Mouse (Mus musculus) mouse trophoblast stem cell (cell line): ENCODE results near the gene Lamb3.

Experiments used
- in situ Hi-C, 2 experiments: fragments of 300-500 bp; cut with MseI, MboI; formaldehyde crosslinking; loops; 2 replicates in 1 of 2; 3 replicates in 1 of 2; pipeline ENCODE4 v1.15.1; 2025

The Lamb3 gene

DNA sequence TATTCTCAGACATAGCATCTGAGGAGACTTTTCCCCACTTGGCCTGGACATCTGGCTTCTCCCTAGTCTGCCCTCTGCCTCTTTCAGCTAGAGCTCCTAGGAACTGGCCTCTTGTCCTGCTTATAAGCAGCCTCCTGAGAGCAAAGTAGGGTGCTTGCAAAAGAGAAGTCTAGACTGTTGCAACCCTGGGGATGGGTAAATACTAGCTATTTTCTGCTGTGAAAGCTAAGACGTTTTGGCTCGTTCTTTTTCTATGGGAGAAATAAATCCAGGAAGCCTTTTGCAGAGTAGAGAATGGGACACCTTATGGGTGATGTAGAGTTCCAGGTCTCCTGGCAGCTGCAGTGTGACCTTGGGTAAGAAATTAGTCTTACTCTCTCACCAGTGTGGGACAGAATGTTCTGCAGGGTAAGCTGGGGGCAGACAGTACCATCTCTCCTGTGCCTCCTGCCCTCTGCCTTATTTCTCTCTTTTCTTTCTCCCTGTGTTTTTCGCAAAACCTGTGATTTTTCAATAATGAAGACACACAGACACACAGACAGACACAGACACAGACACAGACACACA lies 103.1 kb downstream of the Lamb3 start:
- in situ Hi-C loops, result no loop called here

- in situ Hi-C loops, result no loop called here
Observed at GRCm38 (mm10) chr1:193311596-193311995, 104.1 kb downstream of the Lamb3 start.

DNA sequence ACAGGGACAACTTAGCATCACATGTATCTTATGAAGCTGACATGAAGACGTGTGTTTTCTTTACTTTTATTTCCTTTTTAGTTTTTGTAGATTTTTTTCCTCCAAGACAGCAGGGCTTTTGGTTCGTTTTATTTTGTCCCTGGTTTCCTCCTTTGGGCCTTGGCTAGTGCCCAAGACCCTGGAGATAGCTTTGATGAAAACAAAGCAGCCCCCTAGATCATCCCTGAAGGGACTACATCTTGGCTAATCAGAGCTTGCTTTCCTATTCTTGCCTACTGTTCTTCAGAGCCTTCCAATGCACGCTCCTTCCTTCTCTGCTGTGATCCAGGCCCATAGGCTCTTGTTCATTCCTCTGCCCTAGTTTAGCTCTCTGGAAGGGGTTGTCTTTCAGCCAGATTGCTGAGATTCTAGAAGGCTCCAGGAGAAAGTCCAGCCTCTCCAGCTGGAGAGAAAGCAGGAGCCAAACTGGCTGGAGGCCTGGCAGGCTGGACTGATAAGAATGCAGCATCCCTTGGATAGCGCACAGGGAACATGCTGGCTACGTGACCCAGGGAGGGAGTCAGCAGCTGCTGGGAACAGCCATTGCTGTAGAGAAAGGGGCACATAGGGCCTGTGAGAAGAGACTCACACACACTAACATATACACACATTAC lies 108.3 kb downstream of the Lamb3 start:
- in situ Hi-C loops, result no loop called here

DNA sequence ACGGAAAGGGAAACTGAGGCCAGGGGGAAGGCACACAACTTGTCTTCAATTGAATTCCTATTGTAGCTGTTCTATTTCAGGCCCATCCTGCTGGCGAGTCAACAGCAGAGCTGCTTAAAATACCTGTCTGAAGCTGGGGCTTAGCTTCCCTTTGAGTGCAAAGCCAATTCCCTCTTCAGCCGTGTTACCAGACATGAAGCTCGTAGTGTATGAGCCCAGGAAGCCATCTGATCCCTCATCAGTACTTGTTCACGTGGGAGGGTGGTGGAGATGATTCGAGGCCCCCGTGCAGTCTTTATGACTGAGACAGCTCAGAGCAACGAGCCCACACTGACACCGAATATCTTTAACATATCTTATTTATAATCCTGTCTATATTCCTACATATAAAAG lies 108.9 kb downstream of the Lamb3 start:
- in situ Hi-C loops, result no loop called here

- in situ Hi-C loops, result no loop called here
Observed at GRCm38 (mm10) chr1:193317159-193317559, 109.7 kb downstream of the Lamb3 start.

DNA sequence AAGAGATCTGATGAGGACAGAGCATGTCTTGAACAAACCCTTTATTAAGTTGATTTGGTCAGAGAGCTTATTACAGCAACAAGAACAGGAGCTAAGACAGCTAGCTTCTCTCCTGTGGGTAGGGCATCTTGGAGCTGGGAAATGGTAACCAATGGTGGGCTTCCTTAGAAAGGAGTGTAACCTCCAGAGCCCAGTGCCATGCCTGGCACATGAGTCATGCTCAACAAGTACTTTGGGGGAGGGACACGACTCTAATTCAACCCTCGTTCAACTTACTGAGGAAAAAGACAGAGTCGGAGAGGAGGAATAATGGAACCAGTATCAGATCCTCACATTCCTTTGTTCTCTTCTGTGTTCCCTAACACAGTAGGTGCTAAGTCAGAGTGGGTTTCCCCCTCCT lies 112.2 kb downstream of the Lamb3 start:
- in situ Hi-C loops, result loop anchor here in 1 of 2 experiments (10.0 kb wide), 1 partner anchor 65 kb away; no protein-coding TSS in a partner anchor

DNA sequence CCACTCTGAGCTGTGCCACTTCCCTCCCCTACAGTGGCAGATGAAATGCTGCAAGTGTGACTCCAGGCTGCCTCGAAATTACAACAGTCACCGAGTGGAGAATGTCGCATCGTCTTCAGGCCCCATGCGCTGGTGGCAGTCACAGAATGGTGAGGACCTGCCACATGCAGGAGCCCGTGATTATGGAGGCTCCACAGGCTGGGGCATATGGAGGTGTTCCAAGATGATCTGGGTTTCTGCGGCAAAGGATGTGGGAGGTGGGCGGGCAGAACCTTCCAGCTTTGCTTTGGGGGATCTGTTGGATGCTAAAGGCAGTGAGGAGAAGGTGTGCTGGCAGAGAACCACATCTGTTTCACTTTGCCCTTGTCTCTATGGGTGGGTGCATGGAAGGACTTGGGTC lies 112.9 kb downstream of the Lamb3 start:
- in situ Hi-C loops, result loop anchor here in 1 of 2 experiments (10.0 kb wide), 1 partner anchor 66 kb away; no protein-coding TSS in a partner anchor

DNA sequence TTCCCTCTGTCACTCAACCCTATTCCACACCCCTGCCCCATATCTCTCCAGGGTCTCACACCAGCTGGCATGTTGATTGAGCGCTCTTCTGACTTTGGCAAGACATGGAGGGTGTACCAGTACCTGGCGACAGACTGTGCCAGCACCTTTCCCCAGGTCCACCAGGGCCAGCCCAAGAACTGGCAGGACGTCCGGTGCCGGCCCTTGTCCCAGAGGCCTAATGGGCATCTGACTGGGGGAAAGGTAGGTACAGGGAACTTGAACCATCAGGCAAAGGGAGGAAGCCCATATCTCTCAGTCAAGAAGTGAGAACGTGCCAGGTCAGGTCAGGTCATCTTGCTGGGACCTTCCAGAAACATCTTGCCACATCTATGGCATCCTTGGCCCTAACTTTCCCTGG lies 116.2 kb downstream of the Lamb3 start:
- in situ Hi-C loops, result loop anchor here in 1 of 2 experiments (10.0 kb wide), 1 partner anchor 69 kb away; no protein-coding TSS in a partner anchor

- in situ Hi-C loops, result loop anchor here in 1 of 2 experiments (10.0 kb wide), 1 partner anchor 69 kb away; no protein-coding TSS in a partner anchor
Observed at GRCm38 (mm10) chr1:193324224-193324623, 116.7 kb downstream of the Lamb3 start.

DNA sequence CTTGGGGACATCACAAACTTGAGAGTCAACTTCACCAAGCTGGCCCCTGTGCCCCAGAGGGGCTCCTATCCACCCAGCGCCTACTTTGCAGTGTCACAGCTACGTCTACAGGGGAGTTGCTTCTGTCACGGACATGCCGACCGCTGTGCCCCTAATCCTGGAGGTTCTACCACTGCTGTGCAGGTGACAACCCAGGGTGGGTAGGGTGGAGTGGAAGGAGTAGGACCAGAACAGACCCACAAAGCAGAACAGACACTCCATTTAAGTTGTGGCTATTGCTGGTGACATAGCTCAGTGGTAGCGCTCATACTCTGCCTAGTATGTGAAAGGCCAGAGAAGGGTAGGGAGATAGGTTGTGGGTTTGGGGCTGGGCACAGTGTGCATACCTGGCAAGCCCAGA lies 118.4 kb downstream of the Lamb3 start:
- in situ Hi-C loops, result loop anchor here in 1 of 2 experiments (10.0 kb wide), 1 partner anchor 71 kb away; no protein-coding TSS in a partner anchor

- in situ Hi-C loops, result loop anchor here in 1 of 2 experiments (10.0 kb wide), 1 partner anchor 72 kb away; no protein-coding TSS in a partner anchor
Observed at GRCm38 (mm10) chr1:193326456-193327145, 119.1 kb downstream of the Lamb3 start.

DNA sequence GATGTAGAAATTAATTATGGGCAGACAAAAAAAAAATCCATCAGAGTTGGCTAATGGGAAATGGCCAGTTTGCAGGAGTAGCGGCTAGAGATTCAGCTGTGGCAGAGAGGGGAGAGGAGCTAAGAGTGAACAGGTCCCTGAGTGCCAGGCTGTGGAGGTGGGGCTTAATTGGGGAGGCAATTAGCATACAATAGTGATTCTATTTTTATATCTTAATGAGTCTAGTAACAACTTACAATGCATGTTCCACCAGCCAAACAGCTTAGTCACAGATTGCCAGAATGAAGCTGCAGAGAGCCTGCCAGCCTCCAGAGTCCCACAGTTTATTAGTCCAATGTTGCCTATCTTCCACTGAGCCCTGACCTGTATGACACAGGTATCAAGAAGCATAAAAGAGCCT lies 119.7 kb downstream of the Lamb3 start:
- in situ Hi-C loops, result loop anchor here in 1 of 2 experiments (10.0 kb wide), 1 partner anchor 72 kb away; no protein-coding TSS in a partner anchor

DNA sequence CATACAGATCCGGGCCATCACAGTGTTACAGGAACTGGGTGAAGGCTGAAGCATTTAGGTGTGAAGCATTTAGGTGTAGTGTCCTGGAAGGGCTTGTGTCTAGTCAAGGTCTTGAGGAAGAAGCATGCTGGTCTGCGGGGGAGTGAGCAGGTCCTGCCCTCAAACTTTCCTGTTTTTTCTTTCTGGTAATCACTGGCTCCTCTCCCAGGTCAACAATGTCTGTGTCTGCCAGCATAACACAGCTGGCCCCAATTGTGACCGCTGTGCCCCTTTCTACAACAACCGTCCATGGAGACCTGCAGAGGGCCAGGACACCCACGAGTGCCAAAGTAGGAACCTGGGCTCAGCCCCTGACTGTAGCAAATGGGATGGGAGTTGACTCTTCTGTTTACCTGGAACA lies 120.2 kb downstream of the Lamb3 start:
- in situ Hi-C loops, result loop anchor here in 1 of 2 experiments (10.0 kb wide), 1 partner anchor 73 kb away; no protein-coding TSS in a partner anchor

GRCm38 (mm10) chr1:193329557-193329956 lies 122.1 kb downstream of the Lamb3 start:
- in situ Hi-C loops, result loop anchor here in 1 of 2 experiments (10.0 kb wide), 1 partner anchor 75 kb away; no protein-coding TSS in a partner anchor

DNA sequence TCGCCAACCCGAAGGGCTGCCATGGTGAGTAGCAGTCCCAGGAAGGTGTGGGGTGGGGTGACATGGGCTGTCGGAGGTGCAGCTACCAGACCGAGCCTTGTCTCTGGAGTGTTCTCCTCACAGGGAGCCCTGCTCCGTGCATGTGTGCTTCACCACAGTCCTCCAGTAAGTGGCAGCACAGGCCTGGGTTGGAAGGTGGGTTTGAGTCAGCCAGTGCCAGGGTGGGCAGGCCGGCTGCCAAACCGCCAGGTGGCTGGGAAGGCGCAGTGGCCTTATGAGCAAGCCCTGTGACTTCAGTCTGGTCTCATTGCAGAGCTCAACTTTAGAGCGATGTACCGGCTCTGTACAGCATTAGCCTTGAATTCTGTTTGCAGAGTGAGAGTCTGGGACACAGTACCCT lies 122.7 kb downstream of the Lamb3 start:
- in situ Hi-C loops, result no loop called here

GRCm38 (mm10) chr1:193330626-193331025 lies 123.1 kb downstream of the Lamb3 start:
- in situ Hi-C loops, result no loop called here

DNA sequence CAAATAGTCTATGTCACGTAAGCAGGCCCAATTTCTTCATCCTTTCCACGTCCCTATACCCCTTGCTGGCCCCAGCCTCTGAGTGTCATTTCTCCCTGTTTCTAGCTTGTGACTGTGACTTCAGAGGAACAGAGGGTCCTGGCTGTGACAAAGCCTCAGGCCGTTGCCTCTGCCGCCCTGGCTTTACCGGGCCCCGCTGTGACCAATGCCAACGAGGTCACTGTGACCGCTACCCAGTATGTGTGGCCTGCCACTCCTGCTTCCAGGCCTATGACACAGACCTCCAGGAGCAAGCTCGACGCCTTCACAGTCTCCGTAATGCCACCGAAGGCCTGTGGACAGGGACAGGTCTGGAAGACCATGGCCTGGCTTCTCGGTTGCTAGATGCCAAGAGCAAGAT lies 124.5 kb downstream of the Lamb3 start:
- in situ Hi-C loops, result no loop called here

DNA sequence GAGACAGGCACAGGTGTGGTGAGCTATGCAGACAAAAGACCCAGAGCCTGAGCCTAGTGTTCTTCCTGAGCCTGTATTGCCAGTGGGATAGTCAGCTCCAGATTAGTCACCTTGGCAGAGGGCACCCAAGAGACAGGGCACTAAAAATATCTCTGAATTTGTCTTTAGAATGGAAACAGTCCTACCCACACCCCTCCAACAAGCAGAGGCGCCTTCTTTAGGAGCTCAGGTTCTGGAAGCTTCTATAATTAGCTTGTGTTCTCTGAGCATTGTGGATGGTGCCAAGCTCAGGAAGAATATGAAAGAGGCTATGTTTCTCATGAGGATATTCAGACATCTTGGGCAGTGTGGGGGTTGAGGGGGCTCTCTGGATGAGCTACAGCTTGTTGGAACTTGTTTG lies 125.2 kb downstream of the Lamb3 start:
- in situ Hi-C loops, result no loop called here

DNA sequence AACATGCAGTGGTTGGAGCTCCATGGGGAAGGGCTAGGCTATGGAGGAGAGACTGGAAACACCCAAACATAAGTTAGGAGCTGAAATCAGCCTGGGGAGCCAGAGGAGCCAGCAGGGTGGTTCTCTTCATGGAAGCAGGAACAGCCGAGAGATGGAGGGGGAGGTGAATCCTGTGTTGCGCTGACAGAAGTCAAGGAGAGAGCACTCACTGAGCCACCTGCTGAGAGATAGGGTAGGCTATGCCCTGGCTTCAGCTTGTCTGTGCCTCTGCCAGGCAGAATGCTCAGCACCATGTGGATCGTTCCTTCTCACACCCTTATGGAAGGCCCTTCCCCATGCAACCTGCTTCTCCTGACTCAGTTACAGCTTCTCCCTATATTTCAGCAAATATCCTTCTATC lies 126.3 kb downstream of the Lamb3 start:
- in situ Hi-C loops, result no loop called here

DNA sequence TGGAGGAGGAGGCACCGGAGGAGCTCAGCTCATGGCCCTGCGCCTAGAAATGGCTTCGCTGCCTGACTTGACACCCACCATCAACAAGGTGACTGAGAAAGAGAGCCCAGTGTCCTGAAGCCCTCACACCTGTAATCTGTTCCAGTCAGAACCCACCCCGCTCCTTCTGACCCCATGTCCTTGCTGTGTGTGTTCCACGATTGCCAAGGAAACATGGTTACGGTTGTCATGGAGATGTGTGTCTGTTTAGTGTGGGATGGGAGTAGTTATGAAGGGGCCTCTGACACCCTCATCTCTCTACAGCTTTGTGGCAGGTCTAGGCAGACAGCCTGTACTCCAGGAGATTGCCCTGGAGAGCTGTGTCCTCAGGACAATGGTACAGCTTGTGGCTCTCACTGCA lies 127.0 kb downstream of the Lamb3 start:
- in situ Hi-C loops, result no loop called here

GRCm38 (mm10) chr1:193336122-193337017 lies 128.9 kb downstream of the Lamb3 start:
- in situ Hi-C loops, result no loop called here

- in situ Hi-C loops, result no loop called here
Observed at GRCm38 (mm10) chr1:193337018-193337321, 129.5 kb downstream of the Lamb3 start.
